Mouse (Mus musculus): Measurements from ENCODE around the gene Vars2. TPM values are rescaled to one million over a fixed set of nuclear protein-coding genes. Genes with fewer than 3 reads are reported as not detected.

Vars2 gene
- polyA plus RNA-seq, 1 experiment from 2014 or later: 11.1 TPM

DNA sequence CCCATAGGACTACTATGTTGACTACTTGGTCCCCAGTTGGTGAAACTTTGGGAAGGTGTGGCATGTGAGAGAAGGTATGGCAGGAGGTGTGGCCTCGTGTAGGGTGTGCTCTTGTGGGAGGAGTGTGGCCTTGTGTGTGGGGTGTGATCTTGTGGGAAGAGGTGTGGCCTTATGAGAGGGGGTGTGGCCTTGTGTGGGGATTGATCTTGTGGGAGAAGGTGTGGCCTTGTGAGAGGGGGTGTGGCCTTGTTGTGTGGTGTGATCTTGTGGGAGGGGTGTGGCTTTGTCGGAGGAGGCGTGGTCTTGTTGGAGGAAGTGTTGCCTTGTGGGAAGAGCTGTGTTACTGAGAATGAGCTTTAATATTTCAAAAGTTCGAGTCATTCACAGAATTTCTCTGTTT is 50.3 kb downstream of the Vars2 start:
- Histone ChIP-seq H3K4me1 (replicated peaks) (no peaks in the 10 kb centered on the region), H3K4me2 (no peak overlapping the region), H3K36me3 (no peaks in the 10 kb centered on the region), H3K9ac (no peak overlapping the region), H3K4me3 (no peak overlapping the region), H3K9me3 (replicated peaks) (no peaks in the 10 kb centered on the region), H3K27me3 (peaks cover 4% of the 10 kb centered on the region; the same call in 1 of the 2 replicates), H3K27ac (no peak overlapping the region)
- 61% methylated on average over 4 of the region's 4 CpGs for WGBS
- ATAC-seq (replicated peaks; ENCODE audit: insufficient number of reproducible peaks, insufficient read depth, low FRiP score, low read depth): 0 out of 2 replicates have a peak, but pooled peaks have one; percentile 43

Other genes with a start within 250 kb of the Vars2 start
- gene H2-Q6, start 242.7 kb downstream of the Vars2 start, polyA plus RNA-seq (2015; fragmentation: Nextera tagmentation; extraction: Ambion mirVana): 0.43 and 1.8 TPM in 2 replicates
- gene H2-Q7, start 228.4 kb downstream of the Vars2 start, polyA plus RNA-seq (2015; fragmentation: Nextera tagmentation; extraction: Ambion mirVana): 0.98 and 4.0 TPM in 2 replicates
- gene H2-Q10, start 197.5 kb downstream of the Vars2 start, polyA plus RNA-seq (2015; fragmentation: Nextera tagmentation; extraction: Ambion mirVana): 0.58 and 2.5 TPM in 2 replicates
- gene Pou5f1, start 161.6 kb downstream of the Vars2 start, polyA plus RNA-seq (2015; fragmentation: Nextera tagmentation; extraction: Ambion mirVana): not detected in 2 replicates
- 51.8 and 63.3 TPM in 2 replicates for gene Tcf19, start 150.8 kb downstream of the Vars2 start, polyA plus RNA-seq (2015; fragmentation: Nextera tagmentation; extraction: Ambion mirVana)
- gene Cchcr1, start 150.5 kb downstream of the Vars2 start, polyA plus RNA-seq (2015; fragmentation: Nextera tagmentation; extraction: Ambion mirVana): 12.8 and 15.4 TPM in 2 replicates
- 1.8 and 2.3 TPM in 2 replicates for gene Psors1c2, start 134.4 kb downstream of the Vars2 start, polyA plus RNA-seq (2015; fragmentation: Nextera tagmentation; extraction: Ambion mirVana)
- 0.47 and 0.59 TPM in 2 replicates for gene Cdsn, start 115.5 kb downstream of the Vars2 start, polyA plus RNA-seq (2015; fragmentation: Nextera tagmentation; extraction: Ambion mirVana)
- gene 2300002M23Rik, start 100.1 kb downstream of the Vars2 start, polyA plus RNA-seq (2015; fragmentation: Nextera tagmentation; extraction: Ambion mirVana): not detected in 2 replicates
- gene Sfta2, start 66.0 kb downstream of the Vars2 start, polyA plus RNA-seq (2015; fragmentation: Nextera tagmentation; extraction: Ambion mirVana): 2.7 and 5.6 TPM in 2 replicates
- gene Gm9573, start 41.0 kb downstream of the Vars2 start, polyA plus RNA-seq (2015; fragmentation: Nextera tagmentation; extraction: Ambion mirVana): not detected in 2 replicates
- 0.22 and 0.23 TPM in 2 replicates for gene Mucl3, start 23.9 kb downstream of the Vars2 start, polyA plus RNA-seq (2015; fragmentation: Nextera tagmentation; extraction: Ambion mirVana)
- 21.3 and 28.7 TPM in 2 replicates for gene Gtf2h4, start 6.1 kb upstream of the Vars2 start, polyA plus RNA-seq (2015; fragmentation: Nextera tagmentation; extraction: Ambion mirVana)
- 109 and 125 TPM in 2 replicates for gene Ddr1, start 37.0 kb upstream of the Vars2 start, polyA plus RNA-seq (2015; fragmentation: Nextera tagmentation; extraction: Ambion mirVana)
- gene Ier3, start 154.1 kb upstream of the Vars2 start, polyA plus RNA-seq (2015; fragmentation: Nextera tagmentation; extraction: Ambion mirVana): 49.7 and 56.5 TPM in 2 replicates
- gene Flot1, start 155.6 kb upstream of the Vars2 start, polyA plus RNA-seq (2015; fragmentation: Nextera tagmentation; extraction: Ambion mirVana): 103 and 109 TPM in 2 replicates
- gene Tubb5, start 170.7 kb upstream of the Vars2 start, polyA plus RNA-seq (2015; fragmentation: Nextera tagmentation; extraction: Ambion mirVana): 567 and 662 TPM in 2 replicates
- gene Mdc1, start 173.9 kb upstream of the Vars2 start, polyA plus RNA-seq (2015; fragmentation: Nextera tagmentation; extraction: Ambion mirVana): 12.6 and 17.0 TPM in 2 replicates
- 38.7 and 46.2 TPM in 2 replicates for gene Nrm, start 193.7 kb upstream of the Vars2 start, polyA plus RNA-seq (2015; fragmentation: Nextera tagmentation; extraction: Ambion mirVana)
- gene Ppp1r18, start 198.0 kb upstream of the Vars2 start, polyA plus RNA-seq (2015; fragmentation: Nextera tagmentation; extraction: Ambion mirVana): 17.9 and 21.4 TPM in 2 replicates
- 19.7 and 31.1 TPM in 2 replicates for gene Dhx16, start 212.2 kb upstream of the Vars2 start, polyA plus RNA-seq (2015; fragmentation: Nextera tagmentation; extraction: Ambion mirVana)
- gene 2310061I04Rik, start 229.8 kb upstream of the Vars2 start, polyA plus RNA-seq (2015; fragmentation: Nextera tagmentation; extraction: Ambion mirVana): 23.9 and 27.6 TPM in 2 replicates
- 38.7 and 50.7 TPM in 2 replicates for gene Atat1, start 242.5 kb upstream of the Vars2 start, polyA plus RNA-seq (2015; fragmentation: Nextera tagmentation; extraction: Ambion mirVana)
- gene Mrps18b, start 248.8 kb upstream of the Vars2 start, polyA plus RNA-seq (2015; fragmentation: Nextera tagmentation; extraction: Ambion mirVana): 64.2 and 69.2 TPM in 2 replicates
- gene Ppp1r10, start 248.8 kb upstream of the Vars2 start, polyA plus RNA-seq (2015; fragmentation: Nextera tagmentation; extraction: Ambion mirVana): 26.5 and 28.1 TPM in 2 replicates